Mouse (Mus musculus): ENCODE data around the gene Sall2.

GRCm38 (mm10) chr14:52313931-52314807, 14.4 kb downstream of the Sall2 start:
- TF ChIP-seq CTCF (conservative IDR thresholded peaks at IDR 0.05; ENCODE audit: low read length) = no peak
- TF ChIP-seq POU5F1 (IDR thresholded peaks at IDR 0.05; ENCODE audit: borderline replicate concordance, low read length) = no peak
- TF ChIP-seq NANOG (IDR thresholded peaks at IDR 0.05; ENCODE audit: borderline replicate concordance, low read length) = no peak
